Mouse (Mus musculus): ENCODE data around the gene Anp32a. TPM values are rescaled to one million over a fixed set of nuclear protein-coding genes. Genes with fewer than 3 reads are reported as not detected.

Anp32a gene
- polyA plus RNA-seq, 1 experiment, result 100.0 TPM

DNA sequence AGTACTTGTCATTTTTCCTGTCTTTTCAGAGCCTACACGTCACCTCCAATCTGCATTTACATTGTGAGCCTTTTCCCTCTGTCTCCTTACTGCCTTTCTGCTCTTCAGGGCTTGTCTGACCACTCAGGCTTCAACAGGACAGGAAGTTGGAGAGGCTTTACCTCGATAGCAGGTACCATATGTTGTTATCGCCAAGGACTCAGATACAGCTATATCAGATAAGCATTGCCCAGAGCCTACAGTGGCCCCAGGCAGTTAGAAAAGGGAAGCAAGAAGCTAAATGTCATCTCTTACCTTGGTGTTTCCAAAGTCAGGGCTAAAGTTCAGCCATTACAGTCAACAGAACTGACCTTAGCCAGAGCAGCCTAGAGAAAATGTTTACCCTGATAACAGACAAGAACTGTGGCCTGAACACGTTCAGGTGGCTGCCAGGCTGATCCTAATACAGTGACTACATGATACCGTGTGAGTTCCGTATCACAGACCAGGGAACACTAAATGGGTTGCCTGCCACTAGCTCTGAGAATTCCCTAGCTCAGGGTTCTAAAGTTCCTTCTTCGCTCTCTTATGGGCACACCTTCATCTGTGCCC lies 65.4 kb downstream of the Anp32a start:
- H3ac ChIP-seq (ENCODE audit: control insufficient read depth, insufficient read length, low read depth), result no peak overlapping the region

GRCm38 (mm10) chr9:62407357-62408146 lies 66.5 kb downstream of the Anp32a start:
- Histone ChIP-seq H3K79me3 (ENCODE audit: low read depth) (no peaks in the 10 kb centered on the region), H3K27me3 (ENCODE audit: control insufficient read depth, insufficient read depth, insufficient read length) (no peaks in the 10 kb centered on the region), H3K4me3 (ENCODE audit: insufficient read depth, poor library complexity, severe bottlenecking) (no peak overlapping the region), H3ac (ENCODE audit: control insufficient read depth, insufficient read length, low read depth) (no peak overlapping the region), H3K79me2 (ENCODE audit: control insufficient read depth, insufficient read depth) (no peaks in the 10 kb centered on the region), H3K36me3 (ENCODE audit: control insufficient read depth, insufficient read depth) (no peaks in the 10 kb centered on the region)
- TF ChIP-seq CEBPB (IDR thresholded peaks at IDR 0.05; ENCODE audit: low read depth), result no peak
- TF ChIP-seq USF1 (IDR thresholded peaks at IDR 0.05; ENCODE audit: low read depth), result no peak
- no peak for TF ChIP-seq MYOD1 (IDR thresholded peaks at IDR 0.05; ENCODE audit: control insufficient read depth, insufficient read length, low read depth)
- TF ChIP-seq FOSL1 (IDR thresholded peaks at IDR 0.05; ENCODE audit: insufficient read depth, low read length, poor library complexity, severe bottlenecking), result no peak
- no peak for TF ChIP-seq CTCF (IDR thresholded peaks at IDR 0.05; ENCODE audit: control insufficient read depth, insufficient read depth, insufficient read length)
- TF ChIP-seq MAX (IDR thresholded peaks at IDR 0.05), result no peak
- no peak for TF ChIP-seq MYOG (IDR thresholded peaks at IDR 0.05; ENCODE audit: control insufficient read depth, extremely low read depth, insufficient read length)

More for the DNA sequence above, 65.4 kb downstream of the Anp32a start:
- Histone ChIP-seq H3K4me3 (ENCODE audit: insufficient read depth, poor library complexity, severe bottlenecking) (no peak overlapping the region), H3K36me3 (ENCODE audit: control insufficient read depth, insufficient read depth) (no peaks in the 10 kb centered on the region), H3K79me2 (ENCODE audit: control insufficient read depth, insufficient read depth) (no peaks in the 10 kb centered on the region), H3K27me3 (ENCODE audit: control insufficient read depth, insufficient read depth, insufficient read length) (no peaks in the 10 kb centered on the region), H3K79me3 (ENCODE audit: low read depth) (no peaks in the 10 kb centered on the region)
- TF ChIP-seq USF1 (IDR thresholded peaks at IDR 0.05; ENCODE audit: low read depth) (no peak), CTCF (IDR thresholded peaks at IDR 0.05; ENCODE audit: control insufficient read depth, insufficient read depth, insufficient read length) (no peak), MYOD1 (IDR thresholded peaks at IDR 0.05; ENCODE audit: control insufficient read depth, insufficient read length, low read depth) (no peak), CEBPB (IDR thresholded peaks at IDR 0.05; ENCODE audit: low read depth) (no peak), MAX (IDR thresholded peaks at IDR 0.05) (no peak), FOSL1 (IDR thresholded peaks at IDR 0.05; ENCODE audit: insufficient read depth, low read length, poor library complexity, severe bottlenecking) (no peak), MYOG (IDR thresholded peaks at IDR 0.05; ENCODE audit: control insufficient read depth, extremely low read depth, insufficient read length) (no peak)

DNA sequence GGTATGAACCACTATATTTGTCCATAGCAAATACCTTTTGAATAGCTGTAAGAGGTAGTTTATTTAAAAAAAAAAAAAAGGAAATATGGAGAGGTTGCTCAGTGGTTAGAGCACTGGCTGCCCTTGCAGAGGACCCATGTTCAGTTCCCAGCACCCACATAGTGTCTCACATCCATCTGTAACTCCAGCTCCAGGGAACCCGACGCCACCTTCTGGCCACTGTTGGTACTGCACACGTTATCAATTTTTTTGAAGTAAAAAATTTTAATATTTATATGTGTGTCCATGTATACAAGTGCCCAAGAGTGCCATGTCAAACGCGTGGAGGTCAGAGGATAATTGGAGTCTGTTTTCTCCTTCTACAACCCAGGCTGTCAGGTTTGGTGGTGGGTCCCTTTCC lies 77.6 kb downstream of the Anp32a start:
- Histone ChIP-seq H3K27me3 (ENCODE audit: control insufficient read depth, insufficient read depth, insufficient read length) (no peaks in the 10 kb centered on the region), H3ac (ENCODE audit: control insufficient read depth, insufficient read length, low read depth) (no peak overlapping the region), H3K79me2 (ENCODE audit: control insufficient read depth, insufficient read depth) (no peaks in the 10 kb centered on the region), H3K36me3 (ENCODE audit: control insufficient read depth, insufficient read depth) (no peaks in the 10 kb centered on the region), H3K4me3 (ENCODE audit: insufficient read depth, poor library complexity, severe bottlenecking) (no peak overlapping the region), H3K79me3 (ENCODE audit: low read depth) (no peaks in the 10 kb centered on the region)
- TF ChIP-seq CTCF (IDR thresholded peaks at IDR 0.05; ENCODE audit: control insufficient read depth, insufficient read depth, insufficient read length) (no peak), MYOG (IDR thresholded peaks at IDR 0.05; ENCODE audit: control insufficient read depth, extremely low read depth, insufficient read length) (no peak), USF1 (IDR thresholded peaks at IDR 0.05; ENCODE audit: low read depth) (no peak), MAX (IDR thresholded peaks at IDR 0.05) (no peak), CEBPB (IDR thresholded peaks at IDR 0.05; ENCODE audit: low read depth) (no peak), FOSL1 (IDR thresholded peaks at IDR 0.05; ENCODE audit: insufficient read depth, low read length, poor library complexity, severe bottlenecking) (no peak), MYOD1 (IDR thresholded peaks at IDR 0.05; ENCODE audit: control insufficient read depth, insufficient read length, low read depth) (no peak)

DNA sequence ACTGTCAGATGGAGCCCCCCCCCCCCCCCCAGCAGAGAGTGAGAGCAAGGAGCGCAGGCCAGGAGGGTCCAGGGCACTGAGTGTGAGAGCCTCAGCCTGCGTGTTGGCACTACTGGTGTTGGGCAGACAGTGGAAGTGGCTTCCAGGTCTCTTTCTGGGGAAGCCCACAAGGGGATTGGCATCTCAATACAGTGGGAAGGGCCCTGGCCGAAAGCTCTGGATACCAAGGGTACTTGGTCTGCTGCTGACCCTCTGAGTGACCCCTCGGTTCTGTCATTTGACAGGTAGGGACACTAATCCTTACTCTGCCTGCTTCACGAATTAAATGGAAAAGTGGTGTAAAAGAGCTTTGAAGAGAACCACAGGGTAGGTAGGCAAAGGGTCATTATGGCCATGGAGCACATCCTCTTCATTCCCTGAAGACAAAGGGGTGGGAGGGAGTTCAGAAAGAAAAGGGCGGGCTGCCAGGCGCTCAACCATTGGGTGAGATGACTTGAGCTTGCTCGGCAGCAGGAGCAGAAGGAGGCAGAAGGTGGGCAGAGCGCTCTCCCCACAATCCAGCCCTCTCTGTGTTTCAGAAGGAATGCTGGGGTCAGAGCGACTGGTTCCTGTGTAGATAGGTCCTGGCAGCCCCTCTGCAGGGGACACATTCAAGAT lies 79.3 kb downstream of the Anp32a start:
- Histone ChIP-seq H3K36me3 (ENCODE audit: control insufficient read depth, insufficient read depth) (no peaks in the 10 kb centered on the region), H3K4me3 (ENCODE audit: insufficient read depth, poor library complexity, severe bottlenecking) (no peak overlapping the region), H3K79me3 (ENCODE audit: low read depth) (no peaks in the 10 kb centered on the region), H3ac (ENCODE audit: control insufficient read depth, insufficient read length, low read depth) (no peak overlapping the region), H3K79me2 (ENCODE audit: control insufficient read depth, insufficient read depth) (no peaks in the 10 kb centered on the region), H3K27me3 (ENCODE audit: control insufficient read depth, insufficient read depth, insufficient read length) (no peaks in the 10 kb centered on the region)
- no peak for TF ChIP-seq CEBPB (IDR thresholded peaks at IDR 0.05; ENCODE audit: low read depth)
- TF ChIP-seq MYOD1 (IDR thresholded peaks at IDR 0.05; ENCODE audit: control insufficient read depth, insufficient read length, low read depth), result no peak
- no peak for TF ChIP-seq MAX (IDR thresholded peaks at IDR 0.05)
- TF ChIP-seq USF1 (IDR thresholded peaks at IDR 0.05; ENCODE audit: low read depth), result no peak
- no peak for TF ChIP-seq FOSL1 (IDR thresholded peaks at IDR 0.05; ENCODE audit: insufficient read depth, low read length, poor library complexity, severe bottlenecking)
- no peak for TF ChIP-seq CTCF (IDR thresholded peaks at IDR 0.05; ENCODE audit: control insufficient read depth, insufficient read depth, insufficient read length)
- TF ChIP-seq MYOG (IDR thresholded peaks at IDR 0.05; ENCODE audit: control insufficient read depth, extremely low read depth, insufficient read length), result no peak

GRCm38 (mm10) chr9:62421027-62421426 lies 79.9 kb downstream of the Anp32a start:
- H3K79me3 ChIP-seq (ENCODE audit: low read depth), result no peaks in the 10 kb centered on the region
- TF ChIP-seq MYOG (IDR thresholded peaks at IDR 0.05; ENCODE audit: control insufficient read depth, extremely low read depth, insufficient read length) (no peak), CEBPB (IDR thresholded peaks at IDR 0.05; ENCODE audit: low read depth) (no peak), MYOD1 (IDR thresholded peaks at IDR 0.05; ENCODE audit: control insufficient read depth, insufficient read length, low read depth) (no peak)
- no peak overlapping the region for H3K4me3 ChIP-seq (ENCODE audit: insufficient read depth, poor library complexity, severe bottlenecking)
- no peaks in the 10 kb centered on the region for H3K79me2 ChIP-seq (ENCODE audit: control insufficient read depth, insufficient read depth)
- no peak overlapping the region for H3ac ChIP-seq (ENCODE audit: control insufficient read depth, insufficient read length, low read depth)
- H3K36me3 ChIP-seq (ENCODE audit: control insufficient read depth, insufficient read depth), result no peaks in the 10 kb centered on the region
- no peaks in the 10 kb centered on the region for H3K27me3 ChIP-seq (ENCODE audit: control insufficient read depth, insufficient read depth, insufficient read length)

Data from C2C12 (cell line).